Mouse (Mus musculus): Measurements from ENCODE around the gene Lypd9. TPM values are rescaled to one million over a fixed set of nuclear protein-coding genes. Genes with fewer than 3 reads are reported as not detected.

Gene Lypd9
- total RNA-seq (2023): not detected

GRCm38 (mm10) chr11:58452759-58453158 is at the start of gene Lypd9:
TSS of gene Lypd9 (minus strand) at chr11:58452923.

GRCm38 (mm10) chr11:58502472-58502871 is 49.7 kb upstream of the Lypd9 start, which contains the start of gene Olfr331:
TSS of gene Olfr331 (minus strand) at chr11:58502572.

GRCm38 (mm10) chr11:58492455-58492854 is 39.7 kb upstream of the Lypd9 start, which contains the start of gene Olfr332:
TSS of gene Olfr332 (minus strand) at chr11:58492555.

DNA sequence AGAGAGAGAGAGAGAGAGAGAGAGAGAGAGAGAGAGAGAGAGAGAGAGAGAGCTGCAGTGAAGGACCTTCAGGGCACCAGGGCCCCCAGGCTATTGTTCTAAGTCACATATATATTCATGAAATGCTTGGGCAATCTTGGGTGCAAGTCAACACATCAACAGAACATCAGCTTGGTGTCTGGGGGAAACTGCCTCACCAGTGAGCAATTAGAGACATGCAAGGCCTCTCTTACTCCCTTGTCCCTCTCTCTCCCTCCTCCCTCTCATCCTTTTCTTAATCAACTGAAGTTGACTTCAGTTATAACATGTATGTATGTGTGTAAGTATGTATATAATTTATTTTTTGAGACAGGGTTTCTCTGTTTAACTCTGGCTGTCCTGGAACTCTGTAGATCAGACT is 9.4 kb upstream of the Lypd9 start, which contains the start of gene Olfr30:
Gene Olfr30 (minus strand): TSS at position 101 of the 400 bp plus-strand sequence.

DNA sequence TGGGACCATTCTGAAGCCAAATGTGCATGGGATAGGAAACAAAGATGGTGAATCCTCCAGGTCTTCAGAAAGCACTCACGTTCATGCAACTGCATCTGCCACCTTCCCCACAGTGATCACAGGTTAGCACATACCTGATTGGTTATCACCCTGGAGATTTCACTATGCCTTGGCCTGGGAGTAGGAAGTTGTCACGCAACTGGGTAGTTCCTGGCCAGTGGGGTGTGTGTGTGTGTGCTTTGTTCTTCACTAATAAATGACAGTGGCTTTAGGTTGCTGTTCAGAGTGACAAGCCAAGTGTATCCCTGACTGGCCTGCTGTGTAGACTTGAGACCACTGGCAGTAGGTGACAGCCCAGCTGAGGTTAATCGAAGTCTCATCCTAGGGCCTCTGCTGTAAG is 20.5 kb downstream of the Lypd9 start, which contains the start of gene Gm12253:
Gene Gm12253 (plus strand): TSS at position 301 of the 400 bp plus-strand sequence.

DNA sequence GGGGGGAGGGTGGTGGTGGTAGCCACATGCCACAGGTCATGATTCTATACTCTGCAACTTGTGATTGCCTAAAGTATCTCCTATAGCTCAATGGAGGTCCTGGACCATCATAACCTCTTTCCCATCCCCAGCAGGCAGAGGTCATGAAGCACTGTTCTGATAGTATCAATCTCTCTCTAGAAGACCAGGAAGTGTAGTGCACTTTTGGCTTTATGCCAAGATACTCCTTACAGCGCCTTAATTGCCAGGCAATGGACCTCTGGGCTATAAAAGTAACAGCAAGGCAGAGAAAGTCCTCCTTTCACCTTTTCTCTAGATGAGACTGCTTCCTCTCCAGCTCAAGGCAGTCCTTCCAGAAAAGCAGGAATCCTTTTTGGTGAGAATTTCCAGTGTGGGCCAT is 31.9 kb downstream of the Lypd9 start, which contains the start of gene 1810065E05Rik:
Gene 1810065E05Rik (plus strand): TSS at position 297 of the 400 bp plus-strand sequence.

Other genes with a start within 250 kb of the Lypd9 start
- not detected for gene 4930438A08Rik, start 178.1 kb downstream of the Lypd9 start, total RNA-seq (2023)
- 10 to 100 TPM; 15.4 to 16.2 TPM for gene Zfp692, start 145.9 kb downstream of the Lypd9 start, total RNA-seq (2023)
- 10 to 100 TPM; 16.7 to 17.2 TPM for gene Zfp672, start 122.6 kb downstream of the Lypd9 start, total RNA-seq (2023)
- 10 to 100 TPM; 18.2 to 26.0 TPM for gene Sh3bp5l, start 122.2 kb downstream of the Lypd9 start, total RNA-seq (2023)
- not detected for gene Lypd8, start 73.9 kb downstream of the Lypd9 start, total RNA-seq (2023)
- gene 1810065E05Rik, start 31.8 kb downstream of the Lypd9 start, total RNA-seq (2023): not detected
- gene Gm12253, start 20.4 kb downstream of the Lypd9 start, total RNA-seq (2023): not detected
- not detected for gene Olfr30, start 9.3 kb upstream of the Lypd9 start, total RNA-seq (2023)
- gene Olfr332, start 39.6 kb upstream of the Lypd9 start, total RNA-seq (2023): not detected
- gene Olfr331, start 49.6 kb upstream of the Lypd9 start, total RNA-seq (2023): not detected
- not detected for gene Olfr330, start 81.9 kb upstream of the Lypd9 start, total RNA-seq (2023)
- not detected for gene Olfr329-ps, start 93.5 kb upstream of the Lypd9 start, total RNA-seq (2023)
- gene Olfr328, start 102.7 kb upstream of the Lypd9 start, total RNA-seq (2023): under 1 TPM in 1 of 2 experiments, not detected in 1; 0.39 TPM
- not detected for gene Olfr224, start 117.6 kb upstream of the Lypd9 start, total RNA-seq (2023)
- gene Olfr325, start 124.8 kb upstream of the Lypd9 start, total RNA-seq (2023): not detected
- not detected for gene Olfr324, start 142.2 kb upstream of the Lypd9 start, total RNA-seq (2023)
- gene 2210407C18Rik, start 163.2 kb upstream of the Lypd9 start, total RNA-seq (2023): not detected
- gene Olfr323, start 177.6 kb upstream of the Lypd9 start, total RNA-seq (2023): not detected
- gene Trim58, start 187.5 kb upstream of the Lypd9 start, total RNA-seq (2023): not detected
- not detected for gene Olfr322, start 205.9 kb upstream of the Lypd9 start, total RNA-seq (2023)
- gene Olfr320, start 228.2 kb upstream of the Lypd9 start, total RNA-seq (2023): not detected
- not detected for gene Olfr319, start 246.2 kb upstream of the Lypd9 start, total RNA-seq (2023)

Data from monocyte, adult 59 days (primary cell).